Mouse (Mus musculus) liver, embryonic 11.5 days (tissue): ENCODE results near the gene Rgs7. TPM values are rescaled to one million over a fixed set of nuclear protein-coding genes. Genes with fewer than 3 reads are reported as not detected.

Experiments used
- ATAC-seq: fragments of 200-750 bp; cut with Nextera tagmentation; replicated peaks from 2 replicates; pipeline ENCODE4 v1.8.0; 2017; ENCODE audit warnings: moderate number of reproducible peaks, mild to moderate bottlenecking, moderate TSS enrichment, moderate library complexity; ENCODE audit not compliant: low FRiP score
- DNase-seq: peaks from one replicate; pipeline ENCODE4 v3.0.0-alpha.2; 2017; ENCODE audit warnings: low spot score
- H3K27ac ChIP-seq: fragments of 300-500 bp; sonication (generic); 2 replicates; pipeline ENCODE4 v1.5.1; 2014; ENCODE audit warnings: mild to moderate bottlenecking, low read depth, low read length, control low read depth
- H3K27me3 ChIP-seq: fragments of 300-500 bp; sonication (generic); replicated peaks from 2 replicates; pipeline ENCODE4 v1.6.1; 2014; ENCODE audit warnings: low read length, mixed read lengths; ENCODE audit not compliant: control insufficient read depth, insufficient read depth
- H3K36me3 ChIP-seq: fragments of 300-500 bp; sonication (generic); 2 replicates; pipeline ENCODE4 v1.6.1; 2014; ENCODE audit warnings: mild to moderate bottlenecking, low read length, moderate library complexity, mixed read lengths; ENCODE audit not compliant: control insufficient read depth, insufficient read depth
- H3K4me1 ChIP-seq: fragments of 300-500 bp; sonication (generic); replicated peaks from 2 replicates; pipeline ENCODE4 v1.6.1; 2014; ENCODE audit warnings: low read length, mixed read lengths; ENCODE audit not compliant: control insufficient read depth, insufficient read depth
- H3K4me2 ChIP-seq: fragments of 300-500 bp; sonication (generic); 2 replicates; pipeline ENCODE4 v1.6.1; 2014; ENCODE audit warnings: mild to moderate bottlenecking, control low read depth, moderate library complexity
- H3K4me3 ChIP-seq: fragments of 300-500 bp; sonication (generic); 2 replicates; pipeline ENCODE4 v1.5.1; 2014; ENCODE audit warnings: low read depth, low read length, control low read depth
- H3K9ac ChIP-seq: fragments of 300-500 bp; sonication (generic); 2 replicates; pipeline ENCODE4 v1.6.1; 2014; ENCODE audit warnings: low read depth, low read length, control low read depth
- H3K9me3 ChIP-seq: fragments of 300-500 bp; sonication (generic); 2 replicates; pipeline ENCODE4 v1.6.1; 2016; ENCODE audit warnings: low read length, inconsistent platforms, mixed read lengths; ENCODE audit not compliant: control insufficient read depth
- WGBS: fragments of 180-500 bp; shearing (Covaris S2); extraction: QIAGEN DNeasy Blood & Tissue Kit; methylation state at CpG from one replicate; pipeline ENCODE4 v1.1.7; 2014; 5-methylcytosine and 5-hydroxymethylcytosine counted together
- polyA plus RNA-seq: library from polyadenylated mRNA; unstranded; fragments of >200 nt; fragmentation: Nextera tagmentation; extraction: Ambion mirVana; gene quantifications from 2 replicates; pipeline ENCODE4 v1.2.1, GENCODE M21; 2014

The Rgs7 gene
- polyA plus RNA-seq, 1 experiment from 2014 or later = 0.19 TPM

- Histone ChIP-seq H3K9me3 (no peaks in the 10 kb centered on the region), H3K9ac (no peak overlapping the region), H3K27ac (no peak overlapping the region), H3K4me2 (no peak overlapping the region), H3K27me3 (no peaks in the 10 kb centered on the region), H3K36me3 (no peaks in the 10 kb centered on the region), H3K4me3 (no peak overlapping the region), H3K4me1 (no peaks in the 10 kb centered on the region)
- ATAC-seq (no peak), DNase-seq (no peak)
- WGBS = 69% methylated on average over 1 of the region's 1 CpGs
Measured at GRCm38 (mm10) chr1:175346162-175346561, 146.1 kb downstream of the Rgs7 start.

- Histone ChIP-seq H3K36me3 (no peaks in the 10 kb centered on the region), H3K27me3 (no peaks in the 10 kb centered on the region), H3K27ac (no peak overlapping the region), H3K4me2 (no peak overlapping the region), H3K9ac (no peak overlapping the region), H3K4me3 (no peak overlapping the region), H3K9me3 (no peaks in the 10 kb centered on the region), H3K4me1 (no peaks in the 10 kb centered on the region)
- DNase-seq (no peak), ATAC-seq (no peak)
- 66% methylated on average over 4 of the region's 4 CpGs for WGBS
Measured at GRCm38 (mm10) chr1:175336191-175336590, 156.1 kb downstream of the Rgs7 start.

DNA sequence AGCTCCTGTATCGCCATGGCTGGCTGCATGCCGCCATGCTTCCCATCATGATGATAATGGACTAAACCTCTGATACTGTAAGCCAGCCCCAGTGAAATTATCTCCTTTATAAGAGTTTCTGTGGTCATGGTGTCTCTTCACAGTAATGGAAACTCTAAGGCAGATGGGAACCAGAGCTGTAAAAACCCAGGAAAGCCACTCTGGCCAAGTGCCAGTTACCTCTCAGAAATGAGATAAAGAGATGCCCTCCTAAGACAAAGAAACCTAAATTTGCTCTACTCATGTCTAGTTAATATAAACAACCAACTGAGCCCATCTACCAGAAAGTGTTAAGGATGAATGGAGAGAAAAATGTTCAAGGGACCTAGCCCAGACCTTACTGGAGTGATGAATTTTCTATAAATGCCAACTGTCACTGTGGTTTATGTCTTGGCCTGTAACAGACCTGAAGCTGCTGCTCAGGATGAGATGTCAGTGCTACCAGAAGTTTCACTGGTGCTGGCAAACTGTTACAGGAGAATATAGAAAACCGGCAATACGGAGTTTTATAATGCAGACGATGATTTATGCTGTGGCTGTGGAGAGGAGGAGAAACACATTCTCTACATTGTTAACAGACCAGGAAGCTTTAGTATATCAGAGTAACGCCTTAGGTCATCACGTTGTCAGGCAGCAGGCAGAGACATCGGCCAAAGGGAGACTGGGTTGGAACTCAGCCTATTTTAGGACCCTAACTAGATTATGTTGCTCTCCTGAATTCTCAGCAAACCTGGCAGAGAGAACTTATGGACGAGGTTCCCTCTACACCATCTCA, 159.1 kb downstream of the Rgs7 start:
- no peak for DNase-seq
- H3K4me1 ChIP-seq = no peaks in the 10 kb centered on the region
- H3K4me3 ChIP-seq = no peak overlapping the region
- H3K9me3 ChIP-seq = no peaks in the 10 kb centered on the region
- H3K36me3 ChIP-seq = no peaks in the 10 kb centered on the region
- H3K9ac ChIP-seq = no peak overlapping the region
- no peak overlapping the region for H3K4me2 ChIP-seq
- 69% methylated on average over 9 of the region's 9 CpGs for WGBS
- ATAC-seq = no peak
- H3K27ac ChIP-seq = no peak overlapping the region
- no peaks in the 10 kb centered on the region for H3K27me3 ChIP-seq

- H3K27me3 ChIP-seq = no peaks in the 10 kb centered on the region
- no peaks in the 10 kb centered on the region for H3K36me3 ChIP-seq
- 78% methylated on average over 3 of the region's 3 CpGs for WGBS
- ATAC-seq (no peak), DNase-seq (no peak)
- no peak overlapping the region for H3K9ac ChIP-seq
- no peaks in the 10 kb centered on the region for H3K4me1 ChIP-seq
- no peak overlapping the region for H3K4me3 ChIP-seq
- no peak overlapping the region for H3K27ac ChIP-seq
- no peaks in the 10 kb centered on the region for H3K9me3 ChIP-seq
- no peak overlapping the region for H3K4me2 ChIP-seq
Measured at GRCm38 (mm10) chr1:175329934-175330471, 162.3 kb downstream of the Rgs7 start.

- ATAC-seq (no peak), DNase-seq (no peak)
- no peaks in the 10 kb centered on the region for H3K27me3 ChIP-seq
- no peaks in the 10 kb centered on the region for H3K4me1 ChIP-seq
- H3K9ac ChIP-seq = no peak overlapping the region
- no peaks in the 10 kb centered on the region for H3K36me3 ChIP-seq
- no peak overlapping the region for H3K4me3 ChIP-seq
- no peak overlapping the region for H3K27ac ChIP-seq
- no peaks in the 10 kb centered on the region for H3K9me3 ChIP-seq
- H3K4me2 ChIP-seq = no peak overlapping the region
Measured at GRCm38 (mm10) chr1:175322781-175323180, 169.5 kb downstream of the Rgs7 start.

GRCm38 (mm10) chr1:175319205-175319604, 173.1 kb downstream of the Rgs7 start:
- Histone ChIP-seq H3K36me3 (no peaks in the 10 kb centered on the region), H3K27me3 (no peaks in the 10 kb centered on the region), H3K4me3 (no peak overlapping the region), H3K4me1 (no peaks in the 10 kb centered on the region), H3K9me3 (no peaks in the 10 kb centered on the region), H3K9ac (no peak overlapping the region), H3K4me2 (no peak overlapping the region), H3K27ac (no peak overlapping the region)
- DNase-seq (no peak), ATAC-seq (no peak)
- 88% methylated on average over 9 of the region's 9 CpGs for WGBS

DNA sequence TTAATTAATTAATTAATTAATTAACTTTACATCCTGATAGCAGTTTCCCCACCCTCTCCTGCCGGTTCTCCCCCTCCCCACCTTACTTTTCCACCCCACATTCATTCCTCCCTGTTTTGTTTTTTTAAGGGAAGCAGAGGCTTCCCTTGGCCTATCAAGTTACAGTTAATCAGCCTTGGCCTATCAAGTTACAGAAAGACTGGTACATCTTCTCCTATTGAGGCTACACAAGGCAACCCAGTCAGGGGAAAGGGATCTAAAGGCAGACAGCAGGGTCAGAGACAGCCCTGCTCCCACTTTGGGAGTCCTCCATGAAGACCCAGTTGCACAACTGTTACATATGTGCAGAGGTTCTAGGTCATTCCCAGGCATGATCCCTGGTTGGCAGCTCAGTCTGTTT, 175.0 kb downstream of the Rgs7 start:
- DNase-seq = no peak
- no peak overlapping the region for H3K4me2 ChIP-seq
- 3% methylated on average over 1 of the region's 1 CpGs for WGBS

GRCm38 (mm10) chr1:175307604-175308003, 184.7 kb downstream of the Rgs7 start:
- Histone ChIP-seq H3K9me3 (no peaks in the 10 kb centered on the region), H3K27me3 (no peaks in the 10 kb centered on the region), H3K4me3 (no peak overlapping the region), H3K4me2 (no peak overlapping the region), H3K9ac (no peak overlapping the region), H3K27ac (no peak overlapping the region), H3K36me3 (no peaks in the 10 kb centered on the region), H3K4me1 (no peaks in the 10 kb centered on the region)
- no peak for DNase-seq
- WGBS = 62% methylated on average over 3 of the region's 3 CpGs
- no peak for ATAC-seq

More for the DNA sequence above, 175.0 kb downstream of the Rgs7 start:
- Histone ChIP-seq H3K4me3 (no peak overlapping the region), H3K36me3 (no peaks in the 10 kb centered on the region), H3K27me3 (no peaks in the 10 kb centered on the region), H3K9me3 (no peaks in the 10 kb centered on the region), H3K27ac (no peak overlapping the region), H3K4me1 (no peaks in the 10 kb centered on the region), H3K9ac (no peak overlapping the region)
- ATAC-seq = no peak

DNA sequence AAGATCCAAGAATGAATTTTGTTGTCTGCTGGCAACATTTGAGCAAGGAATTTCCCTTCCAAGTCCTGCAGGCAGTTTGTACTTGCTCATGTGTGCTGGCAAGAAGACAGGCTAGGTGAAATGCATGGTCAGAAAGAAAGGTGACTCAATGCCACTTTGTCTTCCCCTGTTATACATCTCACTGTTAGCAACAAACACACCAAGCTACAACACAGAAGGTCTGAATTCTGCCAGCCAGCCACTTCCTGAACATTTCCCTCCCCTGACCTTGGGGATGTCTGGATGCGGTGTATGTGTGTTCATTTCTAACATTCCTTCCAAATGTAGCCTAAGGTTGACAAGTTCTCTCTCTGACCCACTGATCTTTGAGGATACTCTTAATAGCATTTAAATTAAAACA, 191.4 kb downstream of the Rgs7 start:
- Histone ChIP-seq H3K36me3 (no peaks in the 10 kb centered on the region), H3K4me2 (no peak overlapping the region), H3K9me3 (no peaks in the 10 kb centered on the region), H3K4me3 (no peak overlapping the region), H3K4me1 (no peaks in the 10 kb centered on the region), H3K27me3 (no peaks in the 10 kb centered on the region), H3K27ac (no peak overlapping the region), H3K9ac (no peak overlapping the region)
- ATAC-seq (no peak), DNase-seq (no peak)
- 88% methylated on average over 1 of the region's 1 CpGs for WGBS
